Mouse (Mus musculus): ENCODE data around the gene Atp2a3. TPM values are rescaled to one million over a fixed set of nuclear protein-coding genes. Genes with fewer than 3 reads are reported as not detected.

Atp2a3 gene
- polyA plus RNA-seq (2012; rRNA removed): 4.8 and 4.9 TPM in 2 replicates

DNA sequence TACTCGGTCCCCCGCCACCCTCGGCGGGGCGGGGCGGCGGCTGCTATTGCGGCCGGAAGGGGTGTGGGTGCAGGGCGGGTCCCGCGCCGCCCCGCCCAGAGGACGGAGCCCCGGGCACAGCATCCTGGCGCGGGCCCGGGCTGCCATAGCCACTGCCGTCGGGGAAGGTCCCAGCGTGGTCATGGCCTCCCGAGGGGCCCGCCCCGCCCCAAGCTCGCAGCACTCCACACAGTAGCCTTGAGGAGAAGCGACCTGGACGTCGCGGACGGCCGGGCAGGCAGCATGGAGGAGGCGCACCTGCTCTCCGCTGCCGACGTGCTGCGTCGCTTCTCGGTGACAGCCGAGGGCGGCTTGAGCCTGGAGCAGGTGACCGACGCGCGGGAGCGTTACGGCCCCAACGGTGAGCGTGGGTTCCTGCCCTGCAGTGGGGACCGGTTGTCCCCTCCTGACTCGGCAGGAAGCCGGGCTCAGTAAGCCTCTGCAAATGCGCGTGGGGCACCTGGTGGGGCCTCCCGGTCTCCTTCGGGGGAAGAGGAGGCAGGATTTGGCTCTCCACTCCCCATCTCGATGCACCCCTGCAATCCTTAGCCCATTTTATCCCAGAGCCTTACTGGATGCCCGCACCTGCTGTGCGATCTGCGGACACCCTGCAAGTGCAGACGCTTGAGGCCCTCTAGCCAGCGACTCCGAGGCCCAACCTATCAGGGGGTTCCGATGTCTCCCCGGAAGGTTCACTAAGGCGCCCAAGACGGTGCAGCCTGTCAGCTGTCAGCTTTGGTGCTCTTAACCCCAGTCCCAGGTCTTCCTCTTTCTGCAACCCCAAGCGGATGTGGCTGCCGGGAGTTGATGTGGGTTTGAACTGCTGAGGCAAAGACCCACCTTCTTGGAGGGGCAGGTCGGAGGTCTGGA, at the start of gene Atp2a3:
Gene Atp2a3 (plus strand): TSS at position 98 of the 909 bp plus-strand sequence.
- Histone ChIP-seq H3K27me3 (ENCODE audit: control insufficient read depth, insufficient read depth, low read length) (no peaks in the 10 kb centered on the region), H3K4me3 (ENCODE audit: control insufficient read depth, low read depth, low read length) (peak within 1 kb of the TSS; percentile 56), H3K27ac (ENCODE audit: control insufficient read depth, insufficient read depth, low read depth, low read length) (no peak within 1 kb of the TSS), H3K36me3 (ENCODE audit: control insufficient read depth, insufficient read depth, low read length) (no peaks in the 10 kb centered on the region), H3K4me1 (ENCODE audit: control insufficient read depth, insufficient read depth, low read length) (peaks cover 9% of the 10 kb centered on the region)
- no peak for TF ChIP-seq POLR2A (IDR thresholded peaks at IDR 0.05; ENCODE audit: control insufficient read depth, low read depth, low read length)
- TF ChIP-seq CTCF (IDR thresholded peaks at IDR 0.05; ENCODE audit: control insufficient read depth, insufficient read depth, insufficient replicate concordance, low read depth, low read length): no peak

DNA sequence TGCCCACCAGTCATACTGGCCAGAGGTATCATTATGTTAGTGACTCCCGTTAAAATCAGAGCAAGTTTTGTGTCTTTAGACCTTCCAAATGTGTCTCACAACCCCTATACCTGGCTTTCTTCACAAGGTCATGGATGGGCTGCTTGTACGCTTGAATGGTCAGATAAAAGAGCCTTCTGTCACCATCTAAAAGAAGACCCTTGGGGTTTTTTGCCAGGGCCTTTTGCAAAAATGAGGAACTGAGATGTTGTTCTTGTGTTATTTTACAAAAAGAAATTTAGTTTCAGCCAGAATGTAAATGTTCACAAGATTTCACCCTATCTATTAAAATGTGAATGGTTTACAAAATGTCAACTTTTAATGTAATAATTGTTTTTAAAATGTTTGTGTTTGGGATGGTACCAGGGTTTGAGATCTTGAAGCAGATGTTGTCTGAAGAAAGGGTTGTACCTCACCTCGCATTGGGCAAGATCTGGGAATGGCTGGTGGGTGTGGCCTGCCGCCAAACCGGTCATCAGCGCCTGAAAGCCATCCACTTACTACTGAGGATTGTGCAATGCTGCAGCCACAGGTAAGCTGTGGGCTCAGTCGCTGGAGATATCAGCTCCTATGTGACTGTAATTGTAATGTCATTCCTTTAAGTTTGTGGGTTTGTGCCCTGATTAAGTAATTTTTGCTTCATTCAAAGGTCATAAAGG, 43.5 kb upstream of the Atp2a3 start:
- Histone ChIP-seq H3K36me3 (ENCODE audit: control insufficient read depth, insufficient read depth, low read length) (peaks cover 3% of the 10 kb centered on the region; the same call in 1 of the 2 replicates), H3K4me1 (ENCODE audit: control insufficient read depth, insufficient read depth, low read length) (no peaks in the 10 kb centered on the region), H3K27me3 (ENCODE audit: control insufficient read depth, insufficient read depth, low read length) (no peaks in the 10 kb centered on the region), H3K27ac (ENCODE audit: control insufficient read depth, insufficient read depth, low read depth, low read length) (no peak overlapping the region), H3K4me3 (ENCODE audit: control insufficient read depth, low read depth, low read length) (no peak overlapping the region)
- no peak for TF ChIP-seq POLR2A (IDR thresholded peaks at IDR 0.05; ENCODE audit: control insufficient read depth, low read depth, low read length)
- no peak for TF ChIP-seq CTCF (IDR thresholded peaks at IDR 0.05; ENCODE audit: control insufficient read depth, insufficient read depth, insufficient replicate concordance, low read depth, low read length)

DNA sequence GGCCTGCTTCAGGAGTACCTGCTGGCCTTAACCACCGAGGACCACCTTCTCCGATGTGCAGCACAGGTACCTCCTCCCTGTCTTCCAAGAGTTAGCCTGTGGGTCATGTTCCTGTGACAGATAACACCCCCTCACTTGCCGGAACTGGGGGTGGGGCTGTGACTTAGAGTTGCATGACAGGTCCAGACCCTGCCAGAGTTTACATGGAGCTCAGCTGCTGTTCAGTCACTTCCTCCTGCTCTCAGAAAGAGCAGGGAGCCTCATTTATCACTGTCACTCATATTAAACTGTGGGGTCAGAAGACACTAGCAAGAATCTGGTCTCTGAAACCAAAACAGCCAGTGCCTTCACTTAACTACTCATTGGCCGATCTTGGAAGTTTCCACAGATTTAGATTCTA, 37.9 kb upstream of the Atp2a3 start:
- Histone ChIP-seq H3K4me3 (ENCODE audit: control insufficient read depth, low read depth, low read length) (no peak overlapping the region), H3K27me3 (ENCODE audit: control insufficient read depth, insufficient read depth, low read length) (no peaks in the 10 kb centered on the region), H3K4me1 (ENCODE audit: control insufficient read depth, insufficient read depth, low read length) (no peaks in the 10 kb centered on the region), H3K36me3 (ENCODE audit: control insufficient read depth, insufficient read depth, low read length) (0 out of 2 replicates have a peak, but pooled peaks cover 2% of the 10 kb centered on the region), H3K27ac (ENCODE audit: control insufficient read depth, insufficient read depth, low read depth, low read length) (no peak overlapping the region)
- TF ChIP-seq POLR2A (IDR thresholded peaks at IDR 0.05; ENCODE audit: control insufficient read depth, low read depth, low read length) (no peak), CTCF (IDR thresholded peaks at IDR 0.05; ENCODE audit: control insufficient read depth, insufficient read depth, insufficient replicate concordance, low read depth, low read length) (no peak)

DNA sequence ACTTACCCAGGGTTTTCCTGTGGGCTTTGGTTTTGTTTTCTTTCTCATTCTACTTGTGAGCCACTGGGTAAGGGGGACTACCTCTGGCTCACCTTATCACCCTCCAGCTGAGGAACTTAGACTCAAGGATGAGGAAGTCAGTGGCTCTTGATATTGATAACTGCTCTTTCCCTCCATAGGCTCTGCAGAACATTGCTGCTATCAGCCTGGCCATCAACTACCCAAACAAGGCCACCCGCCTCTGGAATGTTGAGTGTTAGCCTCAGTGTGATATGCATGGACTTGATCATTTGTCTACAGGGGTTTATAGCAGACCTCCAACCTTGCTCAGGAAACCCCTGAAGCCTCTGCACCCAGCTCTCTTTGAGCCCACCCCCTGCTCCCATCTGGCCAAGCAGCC, 36.5 kb upstream of the Atp2a3 start:
- H3K27ac ChIP-seq (ENCODE audit: control insufficient read depth, insufficient read depth, low read depth, low read length): no peak overlapping the region
- no peak overlapping the region for H3K4me3 ChIP-seq (ENCODE audit: control insufficient read depth, low read depth, low read length)
- no peaks in the 10 kb centered on the region for H3K4me1 ChIP-seq (ENCODE audit: control insufficient read depth, insufficient read depth, low read length)
- no peak for TF ChIP-seq CTCF (IDR thresholded peaks at IDR 0.05; ENCODE audit: control insufficient read depth, insufficient read depth, insufficient replicate concordance, low read depth, low read length)
- no peak for TF ChIP-seq POLR2A (IDR thresholded peaks at IDR 0.05; ENCODE audit: control insufficient read depth, low read depth, low read length)
- no peaks in the 10 kb centered on the region for H3K27me3 ChIP-seq (ENCODE audit: control insufficient read depth, insufficient read depth, low read length)
- H3K36me3 ChIP-seq (ENCODE audit: control insufficient read depth, insufficient read depth, low read length): no peaks in the 10 kb centered on the region

DNA sequence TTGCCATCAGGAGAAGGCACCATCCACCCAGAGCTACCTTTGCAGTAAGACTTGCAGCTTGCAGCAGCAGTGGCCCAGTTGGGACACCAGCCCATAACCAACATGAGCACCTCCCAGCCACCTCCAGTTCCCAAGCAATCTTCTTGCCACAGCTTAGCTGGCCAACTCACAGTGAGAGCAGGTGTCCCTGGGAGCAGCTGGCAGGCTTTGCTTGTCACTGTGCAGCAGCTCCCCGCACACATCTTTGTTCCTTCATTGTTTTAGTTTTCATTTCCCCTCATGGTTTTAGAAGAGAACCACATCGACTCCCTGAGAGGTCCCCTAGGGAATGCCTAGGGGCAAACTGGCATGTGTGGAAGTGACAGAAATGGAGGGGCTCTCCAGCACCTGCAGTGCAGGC, 35.9 kb upstream of the Atp2a3 start:
- no peak overlapping the region for H3K4me3 ChIP-seq (ENCODE audit: control insufficient read depth, low read depth, low read length)
- H3K36me3 ChIP-seq (ENCODE audit: control insufficient read depth, insufficient read depth, low read length): no peaks in the 10 kb centered on the region
- no peaks in the 10 kb centered on the region for H3K27me3 ChIP-seq (ENCODE audit: control insufficient read depth, insufficient read depth, low read length)
- no peaks in the 10 kb centered on the region for H3K4me1 ChIP-seq (ENCODE audit: control insufficient read depth, insufficient read depth, low read length)
- TF ChIP-seq CTCF (IDR thresholded peaks at IDR 0.05; ENCODE audit: control insufficient read depth, insufficient read depth, insufficient replicate concordance, low read depth, low read length) (no peak), POLR2A (IDR thresholded peaks at IDR 0.05; ENCODE audit: control insufficient read depth, low read depth, low read length) (no peak)
- no peak overlapping the region for H3K27ac ChIP-seq (ENCODE audit: control insufficient read depth, insufficient read depth, low read depth, low read length)

DNA sequence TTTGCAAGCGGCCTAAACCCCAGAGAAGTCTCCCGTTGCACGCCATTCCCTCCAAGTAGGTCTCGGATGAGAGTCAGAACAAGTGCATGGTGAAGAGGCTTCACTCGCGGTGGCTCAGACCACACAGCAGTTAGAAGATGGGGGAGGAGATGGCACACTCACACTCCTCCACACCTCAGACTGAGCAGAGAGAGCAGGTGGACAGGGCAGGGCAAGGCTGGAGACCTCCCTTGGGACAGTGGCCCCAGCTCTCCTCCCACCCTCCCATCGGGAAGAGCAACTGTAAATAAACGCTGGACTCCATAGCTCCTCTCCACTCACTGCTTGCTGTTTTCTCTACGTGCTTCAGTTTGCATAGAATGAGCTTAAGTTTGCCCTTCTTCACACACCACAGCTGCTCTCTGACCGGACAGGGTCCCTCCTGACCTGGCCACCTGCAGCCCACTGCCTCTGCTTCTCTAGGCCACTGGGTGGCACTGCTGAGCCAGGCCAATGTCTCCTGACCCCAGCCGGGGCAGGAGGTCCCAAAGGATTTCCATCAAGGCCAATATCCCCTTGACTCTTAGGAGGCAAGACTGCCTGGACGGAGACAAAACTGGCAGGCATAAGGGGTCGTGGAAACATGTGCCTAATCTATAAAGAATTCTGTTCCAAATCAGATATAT, 34.6 kb upstream of the Atp2a3 start:
- no peak overlapping the region for H3K27ac ChIP-seq (ENCODE audit: control insufficient read depth, insufficient read depth, low read depth, low read length)
- no peaks in the 10 kb centered on the region for H3K4me1 ChIP-seq (ENCODE audit: control insufficient read depth, insufficient read depth, low read length)
- no peak overlapping the region for H3K4me3 ChIP-seq (ENCODE audit: control insufficient read depth, low read depth, low read length)
- no peaks in the 10 kb centered on the region for H3K27me3 ChIP-seq (ENCODE audit: control insufficient read depth, insufficient read depth, low read length)
- peak; percentile 85 for TF ChIP-seq CTCF (IDR thresholded peaks at IDR 0.05; ENCODE audit: control insufficient read depth, insufficient read depth, insufficient replicate concordance, low read depth, low read length)
- TF ChIP-seq POLR2A (IDR thresholded peaks at IDR 0.05; ENCODE audit: control insufficient read depth, low read depth, low read length): no peak
- H3K36me3 ChIP-seq (ENCODE audit: control insufficient read depth, insufficient read depth, low read length): no peaks in the 10 kb centered on the region

DNA sequence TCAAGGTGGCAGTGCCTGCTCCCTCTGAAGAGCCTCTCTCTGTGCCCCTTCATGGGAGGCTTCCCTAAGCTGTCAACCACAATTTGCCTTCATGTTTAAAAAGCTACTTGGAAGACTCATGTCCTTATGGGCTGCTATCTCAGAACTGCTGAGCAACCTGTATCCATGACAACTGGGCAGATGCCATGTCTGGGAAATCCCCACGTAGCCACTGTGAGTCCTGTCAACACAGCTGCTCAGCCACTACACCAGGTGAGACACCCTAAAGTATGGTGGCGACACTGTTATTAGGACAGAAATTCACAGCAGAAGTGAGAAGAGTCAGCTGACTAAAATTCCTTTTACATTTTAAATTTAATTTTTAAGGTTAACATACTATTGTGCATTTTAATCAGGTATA, 32.5 kb upstream of the Atp2a3 start:
- no peak for TF ChIP-seq POLR2A (IDR thresholded peaks at IDR 0.05; ENCODE audit: control insufficient read depth, low read depth, low read length)
- Histone ChIP-seq H3K36me3 (ENCODE audit: control insufficient read depth, insufficient read depth, low read length) (no peaks in the 10 kb centered on the region), H3K27me3 (ENCODE audit: control insufficient read depth, insufficient read depth, low read length) (no peaks in the 10 kb centered on the region), H3K27ac (ENCODE audit: control insufficient read depth, insufficient read depth, low read depth, low read length) (no peak overlapping the region), H3K4me1 (ENCODE audit: control insufficient read depth, insufficient read depth, low read length) (no peaks in the 10 kb centered on the region), H3K4me3 (ENCODE audit: control insufficient read depth, low read depth, low read length) (no peak overlapping the region)

Data from testis, adult 2 months (tissue).